Mouse (Mus musculus) MN1 (cell line): Measurements from ENCODE around the gene Arnt2.

ENCODE experiments used
- DNase-seq: peaks from one replicate; pipeline ENCODE4 v3.0.0-alpha.2; 2016; ENCODE audit warnings: low spot score

Arnt2 gene

DNA sequence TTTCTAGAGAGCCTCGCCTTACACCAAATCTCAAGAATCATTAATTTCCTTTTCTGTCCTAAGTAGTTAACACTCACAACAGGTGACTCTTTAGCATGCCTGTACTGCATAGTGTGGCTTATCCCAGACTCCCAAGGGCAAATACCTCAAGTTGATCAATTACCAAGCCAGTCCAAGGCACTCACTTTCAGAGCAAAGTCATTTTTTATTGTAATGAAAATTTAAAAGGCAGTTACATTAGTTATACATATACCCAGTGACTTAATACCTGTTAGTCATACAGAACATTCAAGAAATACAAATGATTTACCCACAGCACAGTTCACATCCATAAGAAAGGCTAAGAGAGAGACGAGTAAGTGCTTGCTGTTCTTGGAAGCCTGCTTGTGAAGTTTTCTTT lies 163.9 kb downstream of the Arnt2 start:
- no peak for DNase-seq

DNA sequence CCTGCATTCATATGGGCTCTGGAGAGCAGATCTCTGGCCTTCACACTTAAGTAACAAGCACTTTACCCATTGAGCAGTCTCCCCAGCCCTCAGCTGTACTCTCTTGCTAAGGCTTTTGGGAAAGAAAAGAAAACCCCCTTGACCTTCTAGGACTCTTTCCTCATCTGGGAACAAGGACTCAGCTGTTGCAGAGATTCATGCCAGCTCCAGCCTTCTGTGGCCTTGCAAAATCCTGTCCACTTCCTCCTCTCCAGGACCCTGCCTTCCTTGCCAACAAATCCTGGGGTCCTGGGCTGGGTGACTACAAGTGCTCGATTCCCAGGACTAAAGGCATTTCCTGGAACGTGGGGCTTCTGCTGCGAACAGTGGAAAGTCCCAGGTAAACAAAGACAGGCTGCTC lies 169.6 kb downstream of the Arnt2 start:
- no peak for DNase-seq

DNA sequence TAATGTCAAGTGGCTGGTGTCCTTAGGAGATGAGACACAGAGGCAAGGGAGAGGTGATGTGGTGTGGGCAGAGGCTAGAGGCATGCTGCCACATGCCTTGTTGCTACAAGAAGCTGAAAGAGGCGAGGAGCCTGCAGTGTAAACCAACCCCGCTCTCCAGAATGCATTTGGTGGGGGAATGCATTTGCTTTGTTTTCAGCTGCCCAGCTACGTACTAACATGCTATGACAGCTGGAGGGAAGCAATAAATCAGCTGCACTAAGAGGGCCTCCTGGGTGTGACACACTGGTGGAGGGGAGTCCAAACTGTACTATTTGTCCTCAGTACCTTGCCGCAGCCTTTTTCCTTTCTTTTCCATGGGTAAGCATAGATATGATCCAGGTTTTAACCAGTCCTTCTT lies 172.3 kb downstream of the Arnt2 start:
- no peak for DNase-seq

DNA sequence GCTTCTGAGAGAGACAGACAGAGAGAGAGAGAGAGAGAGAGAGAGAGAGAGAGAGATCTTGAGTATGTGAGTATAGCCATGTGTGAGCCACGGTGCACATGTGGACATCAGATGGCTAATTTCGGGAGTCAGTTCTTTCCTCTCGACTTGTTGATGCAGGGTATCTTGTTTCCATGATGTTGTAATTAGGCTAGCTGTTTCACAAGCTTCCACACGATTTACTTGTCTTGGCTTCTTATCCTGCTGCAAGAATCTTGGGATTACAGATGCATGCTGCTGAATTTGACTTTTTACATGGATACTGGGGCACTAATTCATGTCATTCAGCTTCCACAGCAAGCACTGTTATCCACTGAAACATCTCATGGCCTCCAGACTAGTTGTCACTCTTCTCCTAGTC lies 178.6 kb downstream of the Arnt2 start:
- DNase-seq = no peak

DNA sequence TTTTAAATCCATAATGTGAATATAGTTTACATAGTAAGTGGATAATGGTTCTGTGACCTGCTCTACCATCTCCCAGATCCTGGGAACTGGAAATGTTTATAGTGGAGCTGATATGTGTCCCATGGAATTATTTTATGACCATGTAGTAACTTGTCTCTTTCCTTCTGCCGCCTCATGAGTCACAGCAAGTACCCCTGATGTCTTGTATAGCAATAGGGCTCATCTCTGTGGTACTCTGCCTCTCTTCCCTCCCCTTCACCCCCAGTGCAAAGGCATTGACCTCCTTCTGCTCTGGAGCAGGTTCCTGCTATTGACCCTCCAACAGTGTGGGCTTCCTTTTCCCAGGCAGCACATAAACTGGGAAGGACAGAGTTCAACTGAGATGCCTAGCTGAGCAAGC lies 182.3 kb downstream of the Arnt2 start:
- no peak for DNase-seq

DNA sequence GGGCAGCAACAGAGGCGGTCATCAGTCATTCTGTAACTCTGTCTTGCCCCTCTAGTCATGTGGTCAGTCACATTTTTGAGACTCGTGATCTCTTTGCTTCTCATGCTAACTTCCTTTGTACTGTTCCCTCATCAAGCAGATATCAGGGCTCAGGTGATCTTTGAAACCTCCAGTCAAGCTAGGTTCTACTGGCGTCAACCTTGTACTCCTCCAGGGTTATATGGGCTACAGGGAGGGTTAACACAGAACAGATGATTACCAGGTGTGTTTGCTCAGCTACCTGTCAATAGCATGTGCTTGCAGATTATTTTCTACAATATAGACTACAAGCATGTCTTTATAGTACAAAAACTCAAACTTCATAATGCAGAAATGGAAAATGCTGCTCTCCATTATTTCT lies 183.1 kb downstream of the Arnt2 start:
- no peak for DNase-seq

DNA sequence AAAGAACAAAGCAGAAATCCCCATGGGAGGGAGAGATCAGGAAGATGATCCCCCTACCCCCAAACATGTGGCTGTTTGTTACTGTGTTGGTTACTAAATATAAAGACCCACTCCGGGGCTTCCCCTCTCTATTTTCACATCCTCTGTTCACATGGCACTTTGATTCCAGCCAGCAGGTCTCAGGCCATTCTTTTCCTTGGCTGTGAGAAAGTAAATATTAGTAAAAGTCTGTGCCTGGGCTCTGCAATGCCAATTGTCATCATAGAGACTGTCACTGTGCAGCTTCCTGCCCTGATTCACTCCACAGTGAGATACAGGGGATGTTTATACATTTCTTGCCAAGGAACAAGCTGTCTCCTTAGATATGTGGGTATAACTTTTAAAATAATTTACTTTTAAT lies 197.9 kb downstream of the Arnt2 start:
- DNase-seq = no peak

DNA sequence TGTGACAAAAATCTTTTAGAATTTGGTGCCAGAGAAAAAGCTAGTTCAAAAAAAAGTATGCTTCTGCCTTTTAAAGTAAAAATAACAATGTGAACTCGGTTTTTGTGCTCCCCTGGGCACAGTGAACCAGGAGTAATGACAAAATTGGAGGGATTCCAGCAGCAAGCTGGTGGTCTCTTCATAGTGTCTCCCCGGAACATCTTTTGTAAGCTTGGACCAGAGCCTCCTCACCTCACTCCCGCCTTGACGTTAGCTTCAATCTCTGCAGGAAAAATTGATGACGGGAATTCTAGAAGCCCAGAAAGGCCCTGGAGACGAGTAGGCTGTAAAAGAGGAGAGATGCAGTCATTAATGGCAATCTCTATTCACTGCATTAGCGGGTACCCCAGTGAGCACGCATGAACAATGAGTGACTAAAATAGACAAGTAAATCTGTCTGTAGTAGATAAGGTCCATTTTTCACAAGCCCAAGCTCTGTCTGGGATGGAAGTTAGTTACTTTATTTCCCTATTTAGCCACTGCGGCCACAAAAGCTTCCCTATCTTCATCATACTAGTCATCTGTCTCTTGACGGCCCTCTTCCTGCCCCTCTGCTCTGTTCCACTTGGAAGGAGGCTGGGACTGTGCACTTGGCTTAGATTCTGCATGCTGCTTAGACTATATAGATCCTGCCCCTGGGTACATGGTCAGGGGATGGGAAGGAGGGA lies 199.2 kb downstream of the Arnt2 start:
- no peak for DNase-seq

DNA sequence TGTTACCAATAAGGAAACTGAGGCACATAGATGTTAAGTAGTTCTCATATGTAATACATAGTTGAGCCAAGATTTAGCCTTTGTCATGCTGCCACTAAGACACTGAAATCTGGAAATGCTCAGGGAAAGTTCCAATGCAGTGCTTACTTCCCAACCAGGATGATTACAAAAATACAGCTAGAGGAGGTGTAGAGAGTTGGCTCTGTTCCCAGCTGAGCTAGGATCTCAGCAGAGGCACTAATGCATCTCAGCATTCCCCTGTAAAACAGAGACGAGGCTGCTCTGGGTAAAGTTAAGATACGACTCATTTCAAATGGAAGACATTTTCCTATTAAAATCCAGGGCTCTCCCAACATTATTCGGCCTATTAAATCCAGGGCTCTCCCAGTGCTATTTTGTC lies 206.0 kb downstream of the Arnt2 start:
- no peak for DNase-seq

DNA sequence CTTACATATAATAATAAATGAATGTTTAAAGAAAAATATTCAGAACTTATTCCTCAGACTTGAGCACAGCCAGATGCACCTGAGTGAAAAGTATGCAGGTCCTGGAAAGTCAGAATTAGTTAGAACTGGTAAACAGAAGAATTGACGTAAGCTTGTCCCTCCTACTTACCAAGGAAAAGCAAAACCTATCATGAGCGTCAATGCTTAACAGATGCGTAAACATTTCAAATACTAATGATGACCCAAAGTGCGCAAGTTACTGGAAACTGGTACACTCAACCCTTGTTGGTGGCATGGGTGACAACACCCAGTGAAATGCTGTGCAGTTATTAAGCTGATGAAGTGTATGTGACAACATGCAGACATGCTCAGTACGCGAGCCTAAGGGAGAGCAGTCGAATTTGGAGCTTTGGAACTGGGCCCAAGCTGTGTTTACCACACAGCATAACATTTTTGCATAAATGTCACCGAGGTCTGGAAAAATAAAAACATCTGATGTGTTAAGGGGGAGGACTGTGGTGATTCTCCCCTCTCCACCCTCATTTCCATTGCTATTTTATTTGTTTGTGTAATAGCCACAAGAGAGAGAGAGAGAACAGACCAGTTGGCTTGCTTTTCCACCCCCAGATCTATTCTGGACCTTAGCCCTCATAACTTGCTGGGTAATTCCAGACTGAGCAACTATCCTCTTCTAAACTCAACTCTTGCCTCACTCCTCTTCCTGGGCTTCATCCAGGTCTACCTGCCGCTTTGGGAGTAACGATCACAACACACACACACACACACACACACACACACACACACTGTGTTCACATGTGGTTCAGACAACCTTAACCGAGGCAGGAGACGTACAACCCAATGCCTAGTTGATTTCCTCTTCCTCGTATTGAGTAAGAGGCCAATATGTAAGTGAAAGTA lies 208.6 kb downstream of the Arnt2 start:
- DNase-seq = no peak

DNA sequence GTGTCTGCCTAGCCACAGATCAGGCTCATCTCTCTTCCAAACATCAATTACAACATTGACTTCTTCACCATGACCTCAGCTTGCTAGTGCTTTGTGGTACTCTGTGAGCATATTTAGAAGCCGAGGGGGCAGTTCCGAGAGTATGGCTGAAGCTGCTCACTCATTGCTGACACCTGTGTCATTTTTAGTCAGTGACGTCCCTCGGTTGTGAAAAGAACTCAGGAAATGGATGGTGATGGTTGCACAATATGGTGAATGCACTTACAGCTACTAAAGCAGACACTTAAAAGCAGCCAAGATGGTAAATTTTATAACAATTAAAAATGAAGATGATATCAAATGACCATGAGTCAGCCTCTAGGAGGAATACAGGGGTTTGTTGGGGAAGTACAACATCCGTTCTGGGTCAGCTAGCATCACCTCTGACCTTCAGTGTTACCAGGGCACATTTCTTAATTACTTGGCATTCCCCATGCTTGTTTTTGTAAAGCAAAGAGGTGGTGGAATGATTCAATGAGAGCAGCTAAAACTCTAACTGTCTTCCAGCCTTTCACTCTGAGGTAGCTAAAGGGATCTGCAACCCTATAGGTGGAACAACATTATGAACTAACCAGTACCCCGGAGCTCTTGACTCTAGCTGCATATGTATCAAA lies 212.6 kb downstream of the Arnt2 start:
- no peak for DNase-seq
